Mouse (Mus musculus) liver, embryonic 14.5 days (tissue): ENCODE results near the gene Prss54. TPM values are rescaled to one million over a fixed set of nuclear protein-coding genes. Genes with fewer than 3 reads are reported as not detected.

ENCODE experiments used
- ATAC-seq: fragments of 200-750 bp; cut with Nextera tagmentation; 2 replicates; pipeline ENCODE4 v1.8.0; 2017; ENCODE audit warnings: moderate number of reproducible peaks, mild to moderate bottlenecking, moderate library complexity; ENCODE audit not compliant: insufficient read depth
- DNase-seq, 3 experiments: peaks; one replicate each; pipeline ENCODE4 v3.0.0-alpha.2; 2012 to 2013; ENCODE audit warnings: low read depth in 3 of 3, low spot score in 3 of 3
- H3K27ac ChIP-seq: fragments of 300-500 bp; sonication (generic); 2 replicates; pipeline ENCODE4 v1.5.1; 2014; ENCODE audit warnings: moderate library complexity, mild to moderate bottlenecking, control low read depth, inconsistent platforms
- H3K27me3 ChIP-seq: fragments of 300-500 bp; sonication (generic); 2 replicates; pipeline ENCODE4 v1.6.1; 2014; ENCODE audit warnings: mild to moderate bottlenecking, low read length, moderate library complexity; ENCODE audit not compliant: control insufficient read depth, insufficient read depth
- H3K36me3 ChIP-seq: fragments of 300-500 bp; sonication (generic); replicated peaks from 2 replicates; pipeline ENCODE4 v1.6.1; 2014; ENCODE audit warnings: low read depth; ENCODE audit not compliant: control insufficient read depth, insufficient read depth
- H3K4me1 ChIP-seq, 2 experiments: fragments of 200-500 bp in 1 of 2; fragments of 300-500 bp in 1 of 2; sonication (generic) in 1 of 2; replicated peaks; 2 replicates each; pipeline ENCODE4 v1.6.1; 2012 to 2014; ENCODE audit warnings: antibody characterized with exemption in 1 of 2, inconsistent platforms in 1 of 2, low read length in 1 of 2; ENCODE audit not compliant: control insufficient read depth in 2 of 2, insufficient read depth in 2 of 2
- H3K4me2 ChIP-seq: fragments of 300-500 bp; sonication (generic); 2 replicates; pipeline ENCODE4 v1.6.1; 2014; ENCODE audit warnings: low read depth, mild to moderate bottlenecking, control low read depth, moderate library complexity
- H3K4me3 ChIP-seq, 2 experiments: fragments of 200-500 bp in 1 of 2; fragments of 300-500 bp in 1 of 2; sonication (generic) in 1 of 2; 2 replicates each; pipeline ENCODE4 v1.5.1; 2012 to 2014; ENCODE audit warnings: low read depth in 2 of 2, low read length in 2 of 2, mild to moderate bottlenecking in 2 of 2, control low read depth in 1 of 2, inconsistent platforms in 1 of 2, moderate library complexity in 1 of 2; ENCODE audit not compliant: insufficient read depth in 1 of 2
- H3K9ac ChIP-seq: fragments of 300-500 bp; sonication (generic); replicated peaks from 2 replicates; pipeline ENCODE4 v1.6.1; 2014; ENCODE audit warnings: mild to moderate bottlenecking, control low read depth, moderate library complexity
- H3K9me3 ChIP-seq: fragments of 300-500 bp; sonication (generic); 2 replicates; pipeline ENCODE4 v1.6.1; 2016; ENCODE audit warnings: low read length, mixed read lengths; ENCODE audit not compliant: control insufficient read depth
- CTCF ChIP-seq: IDR thresholded peaks from 2 replicates; pipeline ENCODE4 v1.5.1; 2016; ENCODE audit warnings: antibody characterized with exemption, low read depth, control low read depth
- EP300 ChIP-seq: IDR thresholded peaks from 2 replicates; pipeline ENCODE4 v1.6.1; 2016; ENCODE audit warnings: antibody characterized with exemption, low read depth
- WGBS: fragments of 180-500 bp; shearing (Covaris S2); extraction: QIAGEN DNeasy Blood & Tissue Kit; methylation state at CpG from one replicate; pipeline ENCODE4 v1.1.7; 2014; ENCODE audit not compliant: insufficient replicate concordance; 5-methylcytosine and 5-hydroxymethylcytosine counted together
- polyA plus RNA-seq, 2 experiments: library from polyadenylated mRNA; depleted of rRNA in 1 of 2; stranded (reverse) in 1 of 2; unstranded in 1 of 2; fragments of >200 nt; fragmentation: Nextera tagmentation in 1 of 2; extraction: Ambion mirVana in 1 of 2; gene quantifications; 2 replicates each; pipeline versions ENCODE4 v1.2.1 to v1.2.3; 2012 to 2014

Prss54 gene
- polyA plus RNA-seq, 2 experiments, result not detected

GRCm38 (mm10) chr8:95539487-95539886 lies 36.7 kb downstream of the Prss54 start:
- Histone ChIP-seq H3K4me2 (no peak overlapping the region), H3K27ac (no peak overlapping the region), H3K4me3 (no peak overlapping the region), H3K36me3 (no peaks in the 10 kb centered on the region), H3K9me3 (no peaks in the 10 kb centered on the region), H3K27me3 (no peaks in the 10 kb centered on the region), H3K4me1 (no peaks in the 10 kb centered on the region), H3K9ac (no peak overlapping the region)
- TF ChIP-seq CTCF (no peak), EP300 (no peak)
- 70% methylated on average over 5 of the region's 5 CpGs for WGBS
- DNase-seq, result no peak
- ATAC-seq, result no peak

DNA sequence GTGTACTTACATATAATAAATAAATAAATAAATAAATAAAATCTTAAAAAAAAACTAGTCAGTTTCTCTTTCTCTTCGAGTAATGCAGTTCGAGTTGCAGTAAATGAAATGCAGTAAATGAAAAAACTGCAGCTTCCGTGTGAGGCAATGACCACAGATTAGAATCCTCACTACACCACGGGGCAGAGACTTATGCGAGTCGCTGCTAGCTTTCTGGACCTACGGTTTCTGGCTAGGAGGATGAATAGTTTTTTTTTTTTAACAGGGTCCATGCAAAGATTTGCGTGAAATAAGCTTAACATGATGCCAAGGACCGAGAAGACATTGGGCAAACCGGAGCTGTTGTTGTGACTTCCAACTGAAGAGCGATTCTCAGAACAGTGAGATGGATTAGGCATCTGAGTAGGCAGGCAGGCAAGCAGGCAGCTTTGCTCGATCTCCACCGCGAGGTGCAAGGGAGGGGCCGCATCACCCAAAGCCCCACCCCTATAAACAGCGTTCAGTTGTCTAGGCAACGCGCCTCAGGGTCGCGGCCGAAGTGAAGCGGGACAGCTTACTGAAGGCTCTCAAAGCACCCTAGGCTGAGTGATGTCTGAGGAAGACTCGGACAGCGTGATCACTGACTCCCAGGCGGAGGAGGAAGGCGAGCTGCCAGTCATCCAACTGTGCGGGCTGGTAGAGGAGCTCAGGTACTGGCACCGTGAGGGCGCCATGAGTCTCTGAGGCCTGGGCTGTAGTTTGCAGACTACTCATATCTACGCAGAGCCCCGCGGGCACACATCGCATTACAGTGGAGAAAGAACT lies 42.4 kb downstream of the Prss54 start, which contains the start of gene Ccdc113:
TSS of gene Ccdc113 (plus strand) at position 502 of the 804 bp plus-strand sequence.
- peak in 2 of 3 experiments; percentile 3 to 26 for DNase-seq
- Histone ChIP-seq H3K4me2 (peak within 1 kb of the TSS; percentile 53), H3K27me3 (no peaks in the 10 kb centered on the region), H3K27ac (no peak within 1 kb of the TSS), H3K4me3 (peak within 1 kb of the TSS; percentile 27 to 46), H3K9me3 (no peaks in the 10 kb centered on the region), H3K36me3 (no peaks in the 10 kb centered on the region), H3K9ac (no peak within 1 kb of the TSS), H3K4me1 (0 out of 4 replicates have a peak, but pooled peaks cover 0 to 2% of the 10 kb centered on the region in 2 experiments)
- no peak for ATAC-seq
- TF ChIP-seq EP300, result no peak
- 0 out of 2 replicates have a peak, but pooled peaks have one; percentile 13 for TF ChIP-seq CTCF
- 8% methylated on average over 33 of the region's 33 CpGs for WGBS

DNA sequence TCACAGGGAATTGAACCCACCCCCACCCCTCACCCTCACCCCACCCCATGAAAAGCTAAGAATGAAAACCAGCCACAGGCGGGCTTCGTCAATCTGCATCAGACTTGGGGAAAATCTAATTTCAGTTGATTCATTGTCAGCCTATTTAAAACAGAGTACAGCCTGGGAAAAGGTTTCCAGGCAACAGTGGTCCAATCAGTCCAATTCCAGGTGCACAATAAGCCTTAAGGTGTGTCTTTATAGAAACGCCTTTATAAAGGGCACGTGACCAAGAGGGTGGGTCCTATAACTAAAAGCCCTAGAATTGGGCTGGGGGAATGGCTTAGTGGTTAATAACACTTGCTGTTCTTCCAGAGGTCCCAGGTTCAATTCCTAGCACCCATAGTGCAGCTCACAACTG lies 43.9 kb downstream of the Prss54 start:
- H3K9me3 ChIP-seq, result no peaks in the 10 kb centered on the region
- no peak for TF ChIP-seq CTCF
- no peak for TF ChIP-seq EP300
- H3K4me3 ChIP-seq, result no peak overlapping the region
- no peak overlapping the region for H3K9ac ChIP-seq
- ATAC-seq (no peak), DNase-seq (no peak)
- H3K27ac ChIP-seq, result no peak overlapping the region
- no peaks in the 10 kb centered on the region for H3K27me3 ChIP-seq
- no peak overlapping the region for H3K4me2 ChIP-seq
- no peaks in the 10 kb centered on the region for H3K36me3 ChIP-seq
- 0 out of 4 replicates have a peak, but pooled peaks cover 0 to 2% of the 10 kb centered on the region in 2 experiments for H3K4me1 ChIP-seq
- 61% methylated on average over 4 of the region's 4 CpGs for WGBS

- H3K9ac ChIP-seq, result no peak overlapping the region
- 0 out of 4 replicates have a peak, but pooled peaks cover 0 to 2% of the 10 kb centered on the region in 2 experiments for H3K4me1 ChIP-seq
- no peaks in the 10 kb centered on the region for H3K36me3 ChIP-seq
- no peak overlapping the region for H3K27ac ChIP-seq
- no peaks in the 10 kb centered on the region for H3K9me3 ChIP-seq
- H3K4me3 ChIP-seq, result no peak overlapping the region
- no peak for ATAC-seq
- DNase-seq, result no peak
- 46% methylated on average over 9 of the region's 9 CpGs for WGBS
- H3K27me3 ChIP-seq, result no peaks in the 10 kb centered on the region
- no peak overlapping the region for H3K4me2 ChIP-seq
- no peak for TF ChIP-seq EP300
- TF ChIP-seq CTCF, result peak; percentile 30; the same call in 1 of the 2 replicates
Observed at GRCm38 (mm10) chr8:95528750-95529310, 47.3 kb downstream of the Prss54 start.

DNA sequence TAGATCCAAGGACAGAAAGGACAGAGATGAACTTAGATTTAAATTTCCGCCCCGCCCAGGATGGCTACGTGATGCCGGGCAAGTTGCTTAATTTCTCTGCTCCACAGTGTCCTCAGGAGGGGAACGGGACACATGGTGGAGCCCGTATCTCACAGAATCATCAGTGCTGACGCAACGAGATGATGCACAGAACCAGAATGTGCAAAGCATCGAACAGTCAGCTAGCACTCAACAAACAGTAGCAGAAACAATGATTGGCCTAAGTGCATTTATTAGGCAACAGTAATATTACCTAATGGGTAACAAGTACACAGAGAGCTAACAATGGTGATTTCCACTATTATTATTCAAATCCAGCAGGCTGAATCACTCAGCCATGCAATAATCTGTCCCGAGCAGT lies 47.9 kb downstream of the Prss54 start:
- Histone ChIP-seq H3K9me3 (no peaks in the 10 kb centered on the region), H3K27ac (no peak overlapping the region), H3K27me3 (no peaks in the 10 kb centered on the region), H3K4me1 (no peaks in the 10 kb centered on the region), H3K9ac (no peak overlapping the region), H3K4me2 (no peak overlapping the region), H3K4me3 (no peak overlapping the region), H3K36me3 (no peaks in the 10 kb centered on the region)
- no peak for TF ChIP-seq CTCF
- no peak for TF ChIP-seq EP300
- no peak for DNase-seq
- no peak for ATAC-seq
- 64% methylated on average over 10 of the region's 10 CpGs for whole genome bisulfite sequencing
